Mouse (Mus musculus): ENCODE results near the gene Tstd1. TPM values are rescaled to one million over a fixed set of nuclear protein-coding genes. Genes with fewer than 3 reads are reported as not detected.

Tstd1 gene
- polyA plus RNA-seq, 1 experiment from 2014 or later: 4.3 TPM

GRCm38 (mm10) chr1:171452923-171453322 is 34.3 kb downstream of the Tstd1 start:
- no peaks in the 10 kb centered on the region for H3K9me3 ChIP-seq (ENCODE audit: control insufficient read depth, low read length)
- H3K27me3 ChIP-seq (ENCODE audit: control insufficient read depth, insufficient read depth, low read length): no peaks in the 10 kb centered on the region
- H3K27ac ChIP-seq (ENCODE audit: low read depth, low read length): no peak overlapping the region
- H3K36me3 ChIP-seq (ENCODE audit: control insufficient read depth, insufficient read depth, low read length): no peaks in the 10 kb centered on the region
- no peak overlapping the region for H3K9ac ChIP-seq (ENCODE audit: low read depth, low read length)
- DNase-seq (ENCODE audit: low spot score) (no peak), ATAC-seq (ENCODE audit: low FRiP score) (no peak)
- H3K4me1 ChIP-seq (replicated peaks; ENCODE audit: control insufficient read depth, insufficient read depth, low read length): no peaks in the 10 kb centered on the region
- no peak overlapping the region for H3K4me2 ChIP-seq (replicated peaks; ENCODE audit: low read depth, low read length)
- WGBS: 84% methylated on average over 5 of the region's 5 CpGs
- no peak overlapping the region for H3K4me3 ChIP-seq (ENCODE audit: low read depth, low read length)

- no peaks in the 10 kb centered on the region for H3K27me3 ChIP-seq (ENCODE audit: control insufficient read depth, insufficient read depth, low read length)
- DNase-seq (ENCODE audit: low spot score) (no peak), ATAC-seq (ENCODE audit: low FRiP score) (no peak)
- no peaks in the 10 kb centered on the region for H3K4me1 ChIP-seq (replicated peaks; ENCODE audit: control insufficient read depth, insufficient read depth, low read length)
- no peak overlapping the region for H3K4me2 ChIP-seq (replicated peaks; ENCODE audit: low read depth, low read length)
- H3K4me3 ChIP-seq (ENCODE audit: low read depth, low read length): no peak overlapping the region
- 85% methylated on average over 6 of the region's 6 CpGs for WGBS
- no peaks in the 10 kb centered on the region for H3K9me3 ChIP-seq (ENCODE audit: control insufficient read depth, low read length)
- no peak overlapping the region for H3K9ac ChIP-seq (ENCODE audit: low read depth, low read length)
- H3K36me3 ChIP-seq (ENCODE audit: control insufficient read depth, insufficient read depth, low read length): no peaks in the 10 kb centered on the region
- no peak overlapping the region for H3K27ac ChIP-seq (ENCODE audit: low read depth, low read length)
These were observed 36.3 kb downstream of the Tstd1 start for GRCm38 (mm10) chr1:171454926-171455325.

- DNase-seq (ENCODE audit: low spot score) (no peak), ATAC-seq (ENCODE audit: low FRiP score) (no peak)
- Histone ChIP-seq H3K36me3 (ENCODE audit: control insufficient read depth, insufficient read depth, low read length) (no peaks in the 10 kb centered on the region), H3K4me1 (replicated peaks; ENCODE audit: control insufficient read depth, insufficient read depth, low read length) (no peaks in the 10 kb centered on the region), H3K9me3 (ENCODE audit: control insufficient read depth, low read length) (no peaks in the 10 kb centered on the region), H3K4me2 (replicated peaks; ENCODE audit: low read depth, low read length) (no peak overlapping the region), H3K9ac (ENCODE audit: low read depth, low read length) (no peak overlapping the region), H3K27me3 (ENCODE audit: control insufficient read depth, insufficient read depth, low read length) (no peaks in the 10 kb centered on the region), H3K4me3 (ENCODE audit: low read depth, low read length) (no peak overlapping the region), H3K27ac (ENCODE audit: low read depth, low read length) (no peak overlapping the region)
- 97% methylated on average over 1 of the region's 1 CpGs for WGBS
These were observed 38.9 kb downstream of the Tstd1 start for GRCm38 (mm10) chr1:171457568-171457967.

GRCm38 (mm10) chr1:171459791-171460190 is 41.1 kb downstream of the Tstd1 start:
- WGBS: 52% methylated on average over 5 of the region's 5 CpGs
- H3K4me1 ChIP-seq (replicated peaks; ENCODE audit: control insufficient read depth, insufficient read depth, low read length): no peaks in the 10 kb centered on the region
- no peaks in the 10 kb centered on the region for H3K36me3 ChIP-seq (ENCODE audit: control insufficient read depth, insufficient read depth, low read length)
- H3K4me3 ChIP-seq (ENCODE audit: low read depth, low read length): no peak overlapping the region
- no peaks in the 10 kb centered on the region for H3K9me3 ChIP-seq (ENCODE audit: control insufficient read depth, low read length)
- ATAC-seq (ENCODE audit: low FRiP score) (no peak), DNase-seq (ENCODE audit: low spot score) (no peak)
- no peak overlapping the region for H3K27ac ChIP-seq (ENCODE audit: low read depth, low read length)
- H3K9ac ChIP-seq (ENCODE audit: low read depth, low read length): no peak overlapping the region
- H3K27me3 ChIP-seq (ENCODE audit: control insufficient read depth, insufficient read depth, low read length): no peaks in the 10 kb centered on the region
- no peak overlapping the region for H3K4me2 ChIP-seq (replicated peaks; ENCODE audit: low read depth, low read length)

GRCm38 (mm10) chr1:171460551-171461503 is 42.2 kb downstream of the Tstd1 start:
- ATAC-seq (ENCODE audit: low FRiP score): no peak
- DNase-seq (ENCODE audit: low spot score): no peak
- Histone ChIP-seq H3K9me3 (ENCODE audit: control insufficient read depth, low read length) (no peaks in the 10 kb centered on the region), H3K27me3 (ENCODE audit: control insufficient read depth, insufficient read depth, low read length) (no peaks in the 10 kb centered on the region), H3K4me1 (replicated peaks; ENCODE audit: control insufficient read depth, insufficient read depth, low read length) (no peaks in the 10 kb centered on the region), H3K9ac (ENCODE audit: low read depth, low read length) (no peak overlapping the region), H3K4me3 (ENCODE audit: low read depth, low read length) (no peak overlapping the region), H3K36me3 (ENCODE audit: control insufficient read depth, insufficient read depth, low read length) (no peaks in the 10 kb centered on the region), H3K4me2 (replicated peaks; ENCODE audit: low read depth, low read length) (no peak overlapping the region), H3K27ac (ENCODE audit: low read depth, low read length) (no peak overlapping the region)
- 88% methylated on average over 22 of the region's 22 CpGs for WGBS

GRCm38 (mm10) chr1:171463133-171463532 is 44.5 kb downstream of the Tstd1 start:
- Histone ChIP-seq H3K27me3 (ENCODE audit: control insufficient read depth, insufficient read depth, low read length) (no peaks in the 10 kb centered on the region), H3K9me3 (ENCODE audit: control insufficient read depth, low read length) (no peaks in the 10 kb centered on the region), H3K9ac (ENCODE audit: low read depth, low read length) (no peak overlapping the region), H3K4me3 (ENCODE audit: low read depth, low read length) (no peak overlapping the region), H3K4me1 (replicated peaks; ENCODE audit: control insufficient read depth, insufficient read depth, low read length) (no peaks in the 10 kb centered on the region), H3K36me3 (ENCODE audit: control insufficient read depth, insufficient read depth, low read length) (no peaks in the 10 kb centered on the region), H3K4me2 (replicated peaks; ENCODE audit: low read depth, low read length) (no peak overlapping the region), H3K27ac (ENCODE audit: low read depth, low read length) (no peak overlapping the region)
- DNase-seq (ENCODE audit: low spot score): no peak
- ATAC-seq (ENCODE audit: low FRiP score): no peak
- WGBS: 98% methylated on average over 3 of the region's 3 CpGs

GRCm38 (mm10) chr1:171465749-171466412 is 47.2 kb downstream of the Tstd1 start:
- Histone ChIP-seq H3K9me3 (ENCODE audit: control insufficient read depth, low read length) (no peaks in the 10 kb centered on the region), H3K36me3 (ENCODE audit: control insufficient read depth, insufficient read depth, low read length) (no peaks in the 10 kb centered on the region), H3K4me1 (replicated peaks; ENCODE audit: control insufficient read depth, insufficient read depth, low read length) (no peaks in the 10 kb centered on the region), H3K27me3 (ENCODE audit: control insufficient read depth, insufficient read depth, low read length) (no peaks in the 10 kb centered on the region), H3K4me3 (ENCODE audit: low read depth, low read length) (no peak overlapping the region), H3K27ac (ENCODE audit: low read depth, low read length) (no peak overlapping the region), H3K4me2 (replicated peaks; ENCODE audit: low read depth, low read length) (no peak overlapping the region), H3K9ac (ENCODE audit: low read depth, low read length) (no peak overlapping the region)
- DNase-seq (ENCODE audit: low spot score): no peak
- ATAC-seq (ENCODE audit: low FRiP score): no peak
- WGBS: 90% methylated on average over 5 of the region's 5 CpGs

GRCm38 (mm10) chr1:171466565-171466964 is 47.9 kb downstream of the Tstd1 start:
- no peaks in the 10 kb centered on the region for H3K9me3 ChIP-seq (ENCODE audit: control insufficient read depth, low read length)
- H3K27me3 ChIP-seq (ENCODE audit: control insufficient read depth, insufficient read depth, low read length): no peaks in the 10 kb centered on the region
- no peak overlapping the region for H3K4me3 ChIP-seq (ENCODE audit: low read depth, low read length)
- no peak overlapping the region for H3K4me2 ChIP-seq (replicated peaks; ENCODE audit: low read depth, low read length)
- no peak overlapping the region for H3K9ac ChIP-seq (ENCODE audit: low read depth, low read length)
- H3K36me3 ChIP-seq (ENCODE audit: control insufficient read depth, insufficient read depth, low read length): no peaks in the 10 kb centered on the region
- no peak for DNase-seq (ENCODE audit: low spot score)
- 84% methylated on average over 4 of the region's 4 CpGs for WGBS
- H3K4me1 ChIP-seq (replicated peaks; ENCODE audit: control insufficient read depth, insufficient read depth, low read length): no peaks in the 10 kb centered on the region
- ATAC-seq (ENCODE audit: low FRiP score): no peak
- H3K27ac ChIP-seq (ENCODE audit: low read depth, low read length): no peak overlapping the region

- H3K4me2 ChIP-seq (replicated peaks; ENCODE audit: low read depth, low read length): no peak overlapping the region
- ATAC-seq (ENCODE audit: low FRiP score): no peak
- H3K27ac ChIP-seq (ENCODE audit: low read depth, low read length): no peak overlapping the region
- 93% methylated on average over 3 of the region's 3 CpGs for WGBS
- H3K36me3 ChIP-seq (ENCODE audit: control insufficient read depth, insufficient read depth, low read length): no peaks in the 10 kb centered on the region
- no peaks in the 10 kb centered on the region for H3K4me1 ChIP-seq (replicated peaks; ENCODE audit: control insufficient read depth, insufficient read depth, low read length)
- no peaks in the 10 kb centered on the region for H3K9me3 ChIP-seq (ENCODE audit: control insufficient read depth, low read length)
- no peak overlapping the region for H3K4me3 ChIP-seq (ENCODE audit: low read depth, low read length)
- H3K27me3 ChIP-seq (ENCODE audit: control insufficient read depth, insufficient read depth, low read length): no peaks in the 10 kb centered on the region
- no peak overlapping the region for H3K9ac ChIP-seq (ENCODE audit: low read depth, low read length)
- DNase-seq (ENCODE audit: low spot score): no peak
These were observed 51.0 kb downstream of the Tstd1 start for GRCm38 (mm10) chr1:171469678-171470077.

Measured in hindbrain, embryonic 11.5 days (tissue).